Mouse (Mus musculus): ENCODE measurements at regions not wholly inside any gene's neighbourhood (a gene's known extent, or its start where the extent isn't known, plus 50 kb on each side); places are given as distances from the start of the nearest gene placed in this dataset.

GRCm38 (mm10) chr4:24154418-24154817, 341.8 kb upstream of the Mms22l start:
- Histone ChIP-seq H3K36me3 (no peaks in the 10 kb centered on the region), H3K4me3 (no peak overlapping the region), H3K4me1 (no peaks in the 10 kb centered on the region), H3K9me3 (replicated peaks) (no peaks in the 10 kb centered on the region), H3K27ac (replicated peaks) (no peak overlapping the region), H3K27me3 (ENCODE audit: low read depth, poor library complexity, severe bottlenecking) (no peaks in the 10 kb centered on the region)
- DNase-seq (ENCODE audit: low spot score) = peak; percentile 67
- WGBS = 17% methylated on average over 8 of the region's 8 CpGs

GRCm38 (mm10) chr4:24173750-24174149, 322.5 kb upstream of the Mms22l start:
- Histone ChIP-seq H3K9me3 (replicated peaks) (no peaks in the 10 kb centered on the region), H3K4me1 (peaks cover 4% of the 10 kb centered on the region; the same call in 1 of the 2 replicates), H3K27ac (replicated peaks) (peak overlapping the region; percentile 61; the same call in 1 of the 2 replicates), H3K4me3 (no peak overlapping the region), H3K36me3 (no peaks in the 10 kb centered on the region), H3K27me3 (ENCODE audit: low read depth, poor library complexity, severe bottlenecking) (no peaks in the 10 kb centered on the region)
- DNase-seq (ENCODE audit: low spot score) = no peak
- 52% methylated on average over 2 of the region's 2 CpGs for WGBS

- Histone ChIP-seq H3K4me3 (no peak overlapping the region), H3K4me1 (peaks cover 14% of the 10 kb centered on the region), H3K27me3 (ENCODE audit: low read depth, poor library complexity, severe bottlenecking) (no peaks in the 10 kb centered on the region), H3K27ac (replicated peaks) (no peak overlapping the region), H3K9me3 (replicated peaks) (no peaks in the 10 kb centered on the region), H3K36me3 (no peaks in the 10 kb centered on the region)
- WGBS = 72% methylated on average over 10 of the region's 10 CpGs
- no peak for DNase-seq (ENCODE audit: low spot score)
Measured at GRCm38 (mm10) chr4:24213262-24214036, 282.8 kb upstream of the Mms22l start.

- WGBS = 74% methylated on average over 3 of the region's 3 CpGs
- no peak overlapping the region for H3K27ac ChIP-seq (replicated peaks)
- H3K4me3 ChIP-seq = no peak overlapping the region
- DNase-seq (ENCODE audit: low spot score) = no peak
- no peaks in the 10 kb centered on the region for H3K36me3 ChIP-seq
- H3K9me3 ChIP-seq (replicated peaks) = no peaks in the 10 kb centered on the region
- H3K4me1 ChIP-seq = peaks cover 16% of the 10 kb centered on the region
- H3K27me3 ChIP-seq (ENCODE audit: low read depth, poor library complexity, severe bottlenecking) = no peaks in the 10 kb centered on the region
Measured at GRCm38 (mm10) chr4:24214037-24214362, 282.3 kb upstream of the Mms22l start.

- no peak for DNase-seq (ENCODE audit: low spot score)
- Histone ChIP-seq H3K27me3 (ENCODE audit: low read depth, poor library complexity, severe bottlenecking) (no peaks in the 10 kb centered on the region), H3K36me3 (no peaks in the 10 kb centered on the region), H3K4me1 (peaks cover 15% of the 10 kb centered on the region), H3K9me3 (replicated peaks) (no peaks in the 10 kb centered on the region), H3K4me3 (no peak overlapping the region), H3K27ac (replicated peaks) (no peak overlapping the region)
- 70% methylated on average over 6 of the region's 6 CpGs for WGBS
Measured at GRCm38 (mm10) chr4:24218383-24218934, 277.8 kb upstream of the Mms22l start.

GRCm38 (mm10) chr4:24219074-24219497, 277.2 kb upstream of the Mms22l start:
- Histone ChIP-seq H3K4me3 (no peak overlapping the region), H3K36me3 (no peaks in the 10 kb centered on the region), H3K4me1 (peaks cover 9% of the 10 kb centered on the region), H3K27me3 (ENCODE audit: low read depth, poor library complexity, severe bottlenecking) (no peaks in the 10 kb centered on the region), H3K9me3 (replicated peaks) (no peaks in the 10 kb centered on the region), H3K27ac (replicated peaks) (no peak overlapping the region)
- 69% methylated on average over 4 of the region's 4 CpGs for WGBS
- no peak for DNase-seq (ENCODE audit: low spot score)

GRCm38 (mm10) chr4:24219583-24219982, 276.7 kb upstream of the Mms22l start:
- H3K27ac ChIP-seq (replicated peaks) = no peak overlapping the region
- H3K4me1 ChIP-seq = peaks cover 8% of the 10 kb centered on the region
- DNase-seq (ENCODE audit: low spot score) = no peak
- H3K9me3 ChIP-seq (replicated peaks) = no peaks in the 10 kb centered on the region
- no peak overlapping the region for H3K4me3 ChIP-seq
- no peaks in the 10 kb centered on the region for H3K27me3 ChIP-seq (ENCODE audit: low read depth, poor library complexity, severe bottlenecking)
- 89% methylated on average over 3 of the region's 3 CpGs for WGBS
- no peaks in the 10 kb centered on the region for H3K36me3 ChIP-seq

- DNase-seq (ENCODE audit: low spot score) = no peak
- Histone ChIP-seq H3K27ac (replicated peaks) (no peak overlapping the region), H3K27me3 (ENCODE audit: low read depth, poor library complexity, severe bottlenecking) (no peaks in the 10 kb centered on the region), H3K4me1 (no peaks in the 10 kb centered on the region), H3K4me3 (no peak overlapping the region), H3K9me3 (replicated peaks) (no peaks in the 10 kb centered on the region), H3K36me3 (no peaks in the 10 kb centered on the region)
- 56% methylated on average over 6 of the region's 6 CpGs for WGBS
Measured at GRCm38 (mm10) chr4:24245124-24245523, 251.1 kb upstream of the Mms22l start.

- no peak overlapping the region for H3K27ac ChIP-seq (replicated peaks)
- no peak for DNase-seq (ENCODE audit: low spot score)
- WGBS = 81% methylated on average over 6 of the region's 6 CpGs
Measured at GRCm38 (mm10) chr4:24248142-24249054, 247.9 kb upstream of the Mms22l start.

GRCm38 (mm10) chr4:24249243-24249970, 246.8 kb upstream of the Mms22l start:
- Histone ChIP-seq H3K4me1 (no peaks in the 10 kb centered on the region), H3K4me3 (no peak overlapping the region), H3K36me3 (no peaks in the 10 kb centered on the region), H3K27ac (replicated peaks) (no peak overlapping the region), H3K9me3 (replicated peaks) (no peaks in the 10 kb centered on the region), H3K27me3 (ENCODE audit: low read depth, poor library complexity, severe bottlenecking) (no peaks in the 10 kb centered on the region)
- WGBS = 45% methylated on average over 6 of the region's 6 CpGs
- DNase-seq (ENCODE audit: low spot score) = no peak

More at GRCm38 (mm10) chr4:24248142-24249054, 247.9 kb upstream of the Mms22l start:
- no peaks in the 10 kb centered on the region for H3K4me1 ChIP-seq
- H3K36me3 ChIP-seq = no peaks in the 10 kb centered on the region
- H3K27me3 ChIP-seq (ENCODE audit: low read depth, poor library complexity, severe bottlenecking) = no peaks in the 10 kb centered on the region
- no peaks in the 10 kb centered on the region for H3K9me3 ChIP-seq (replicated peaks)
- H3K4me3 ChIP-seq = no peak overlapping the region

- H3K27me3 ChIP-seq (ENCODE audit: low read depth, poor library complexity, severe bottlenecking) = no peaks in the 10 kb centered on the region
- H3K4me1 ChIP-seq = no peaks in the 10 kb centered on the region
- no peak overlapping the region for H3K4me3 ChIP-seq
- 60% methylated on average over 3 of the region's 3 CpGs for WGBS
- H3K9me3 ChIP-seq (replicated peaks) = peaks cover 10% of the 10 kb centered on the region; the same call in 1 of the 2 replicates
- H3K27ac ChIP-seq (replicated peaks) = no peak overlapping the region
- no peaks in the 10 kb centered on the region for H3K36me3 ChIP-seq
- no peak for DNase-seq (ENCODE audit: low spot score)
Measured at GRCm38 (mm10) chr4:24278154-24278553, 218.1 kb upstream of the Mms22l start.
